Mouse (Mus musculus): ENCODE data around the gene Esp6.
"Not testable (repeated sequence)": the region's sequence is repeated elsewhere in the genome, so short reads cannot be mapped to it uniquely, and the experiment has no call there.

Gene Esp6

GRCm38 (mm10) chr17:40561207-40561606, at the start of gene Esp6:
Gene Esp6, plus strand, starts transcription at chr17:40561507.
- DNase-seq (ENCODE audit: low spot score) = no peak

DNA sequence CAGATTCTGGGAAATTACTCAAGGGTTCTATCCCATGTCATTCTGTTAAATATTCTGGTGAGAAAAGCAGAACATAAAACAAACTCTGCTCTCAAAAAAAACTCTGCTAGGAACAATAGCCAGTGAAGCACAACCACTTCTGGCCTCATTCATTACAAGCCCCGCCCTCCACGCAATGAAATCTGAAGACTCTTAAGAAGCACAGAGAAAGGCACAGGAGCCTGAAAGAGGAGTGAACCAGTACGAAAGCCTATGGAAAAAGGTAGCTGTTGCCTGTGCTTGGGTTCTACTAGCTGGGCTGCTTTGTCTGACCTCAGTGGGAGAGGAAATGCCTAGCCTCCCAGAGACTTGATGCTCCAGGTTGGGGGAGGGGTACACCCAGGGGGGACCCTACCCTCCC, 41.5 kb upstream of the Esp6 start, which contains the start of gene Esp8:
Gene Esp8, plus strand, starts transcription at position 205 of the 400 bp plus-strand sequence.
- no peak for DNase-seq (ENCODE audit: low spot score)

DNA sequence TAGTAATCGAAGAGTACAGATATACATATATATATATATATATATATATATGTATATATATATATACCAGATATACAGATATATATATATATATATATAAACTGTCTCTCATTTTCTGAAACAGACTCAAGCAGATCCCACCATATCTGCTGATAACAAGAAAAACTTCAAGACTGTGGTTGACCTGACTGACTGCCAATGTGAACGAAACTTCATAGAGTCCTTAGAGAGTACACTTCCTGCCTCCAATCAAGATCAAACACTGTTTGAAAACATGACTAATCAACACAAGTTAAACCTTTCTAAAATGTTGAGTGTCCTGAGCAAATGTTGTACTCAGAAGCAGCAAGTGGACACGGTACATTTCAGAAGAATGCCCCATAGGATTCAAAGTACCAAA, 31.5 kb upstream of the Esp6 start:
- DNase-seq (ENCODE audit: low spot score) = no peak

GRCm38 (mm10) chr17:40531147-40531546, 30.2 kb upstream of the Esp6 start:
- DNase-seq (ENCODE audit: low spot score) = no peak

DNA sequence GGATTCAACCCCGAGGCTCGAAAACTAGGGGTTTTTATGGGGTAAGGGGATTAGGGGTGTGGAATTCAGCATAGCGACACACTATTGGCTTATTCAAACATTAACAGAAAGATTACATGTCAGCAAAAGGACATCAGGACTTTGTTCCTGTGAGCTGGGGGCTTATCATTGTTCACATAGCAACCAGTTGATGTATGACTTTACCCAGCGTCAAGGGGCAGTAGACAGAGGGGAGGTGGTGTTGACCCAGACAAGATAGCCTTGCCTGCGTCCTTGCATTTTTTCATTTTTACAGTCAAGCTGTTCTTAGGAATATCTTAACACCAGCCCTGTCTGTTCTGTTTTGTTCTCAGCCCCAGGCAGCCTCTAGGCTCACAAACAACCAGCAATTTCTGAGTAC, 14.3 kb upstream of the Esp6 start:
- DNase-seq (ENCODE audit: low spot score) = not testable (repeated sequence)

DNA sequence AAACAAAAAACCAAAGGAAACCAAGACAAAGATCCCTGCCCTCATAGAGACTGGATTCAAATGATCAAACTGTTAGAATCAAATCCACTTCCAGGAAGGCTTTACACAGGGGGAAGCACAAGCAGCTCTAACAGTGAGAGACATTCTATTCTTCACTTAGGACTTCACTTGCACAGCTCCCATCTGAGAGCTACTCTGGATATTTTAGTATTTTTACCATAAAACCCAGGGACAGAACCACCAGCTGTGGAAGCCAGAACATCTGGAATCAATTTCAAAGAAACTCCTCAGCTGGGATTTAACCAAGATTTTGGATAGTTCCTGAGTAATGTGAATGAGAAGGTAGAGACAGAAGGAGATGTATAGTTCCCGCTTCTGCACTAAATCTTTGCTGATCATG, 7.8 kb upstream of the Esp6 start:
- DNase-seq (ENCODE audit: low spot score) = no peak

GRCm38 (mm10) chr17:40583906-40584305, 22.6 kb downstream of the Esp6 start:
- not testable (repeated sequence) for DNase-seq (ENCODE audit: low spot score)

- DNase-seq (ENCODE audit: low spot score) = no peak
Measured at GRCm38 (mm10) chr17:40591297-40591696, 30.0 kb downstream of the Esp6 start.

DNA sequence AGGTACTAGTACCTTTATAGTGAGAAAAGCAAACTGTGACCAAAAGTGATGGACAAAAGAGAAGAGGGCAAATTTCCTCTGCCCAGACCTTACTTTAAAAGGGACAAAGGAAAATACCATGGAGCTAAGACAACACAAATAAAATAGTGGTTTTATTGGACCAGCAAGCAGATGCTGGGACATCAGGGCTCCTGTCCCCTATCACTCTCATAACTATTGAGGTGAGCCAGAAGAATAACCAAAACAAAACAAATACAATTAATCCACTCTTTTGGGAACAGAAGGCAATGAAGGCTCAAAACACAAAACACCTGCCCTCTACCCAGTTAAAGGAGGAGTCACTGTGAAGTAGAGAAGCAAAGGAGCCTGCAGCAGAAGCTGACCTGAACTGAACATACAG, 37.0 kb downstream of the Esp6 start, which contains the start of gene Esp4:
Gene Esp4, plus strand, starts transcription at position 301 of the 400 bp plus-strand sequence.
- no peak for DNase-seq (ENCODE audit: low spot score)

Data from ovary, postnatal 10 days (tissue).